Mouse (Mus musculus): ENCODE measurements around the gene Spen. TPM values are rescaled to one million over a fixed set of nuclear protein-coding genes. Genes with fewer than 3 reads are reported as not detected.

Spen gene
- polyA plus RNA-seq, 1 experiment from 2014 or later, result 23.9 TPM

GRCm38 (mm10) chr4:141419398-141420191 is 118.8 kb downstream of the Spen start:
- no peaks in the 10 kb centered on the region for H3K9me3 ChIP-seq (ENCODE audit: control insufficient read depth, low read length)
- no peaks in the 10 kb centered on the region for H3K4me1 ChIP-seq (ENCODE audit: control insufficient read depth, insufficient read depth, low read length)
- H3K27me3 ChIP-seq (ENCODE audit: control insufficient read depth, insufficient read depth, low read length), result no peaks in the 10 kb centered on the region
- WGBS, result 66% methylated on average over 27 of the region's 27 CpGs
- DNase-seq, result no peak
- no peak overlapping the region for H3K4me2 ChIP-seq (ENCODE audit: low read length)
- H3K27ac ChIP-seq (replicated peaks; ENCODE audit: low read depth, low read length), result no peak overlapping the region
- no peak for ATAC-seq (ENCODE audit: low FRiP score, low TSS enrichment)
- no peak overlapping the region for H3K9ac ChIP-seq (replicated peaks; ENCODE audit: low read length)
- H3K4me3 ChIP-seq (replicated peaks; ENCODE audit: low read depth, low read length), result no peak overlapping the region
- no peaks in the 10 kb centered on the region for H3K36me3 ChIP-seq (ENCODE audit: control insufficient read depth, insufficient read depth, low read length)

Other genes with a start within 250 kb of the Spen start
- gene Epha2, start 237.4 kb downstream of the Spen start, polyA plus RNA-seq (2014; fragmentation: Nextera tagmentation; extraction: Ambion mirVana), result 1.2 and 1.7 TPM in 2 replicates
- 26.7 and 37.2 TPM in 2 replicates for gene Fam131c, start 170.4 kb downstream of the Spen start, polyA plus RNA-seq (2014; fragmentation: Nextera tagmentation; extraction: Ambion mirVana)
- 0.11 TPM in 1 of 2 replicates, not detected in the other for gene Clcnka, start 139.9 kb downstream of the Spen start, polyA plus RNA-seq (2014; fragmentation: Nextera tagmentation; extraction: Ambion mirVana)
- not detected in 2 replicates for gene Clcnkb, start 122.6 kb downstream of the Spen start, polyA plus RNA-seq (2014; fragmentation: Nextera tagmentation; extraction: Ambion mirVana)
- not detected in 2 replicates for gene Hspb7, start 117.8 kb downstream of the Spen start, polyA plus RNA-seq (2014; fragmentation: Nextera tagmentation; extraction: Ambion mirVana)
- gene Srarp, start 102.5 kb downstream of the Spen start, polyA plus RNA-seq (2014; fragmentation: Nextera tagmentation; extraction: Ambion mirVana), result 0.24 and 0.74 TPM in 2 replicates
- 42.0 and 49.2 TPM in 2 replicates for gene Zbtb17, start 93.9 kb downstream of the Spen start, polyA plus RNA-seq (2014; fragmentation: Nextera tagmentation; extraction: Ambion mirVana)
- 32.6 and 34.2 TPM in 2 replicates for gene Fblim1, start 67.5 kb upstream of the Spen start, polyA plus RNA-seq (2014; fragmentation: Nextera tagmentation; extraction: Ambion mirVana)
- 0.08 and 0.16 TPM in 2 replicates for gene Tmem82, start 80.0 kb upstream of the Spen start, polyA plus RNA-seq (2014; fragmentation: Nextera tagmentation; extraction: Ambion mirVana)
- 0.11 TPM in 1 of 2 replicates, not detected in the other for gene Slc25a34, start 85.2 kb upstream of the Spen start, polyA plus RNA-seq (2014; fragmentation: Nextera tagmentation; extraction: Ambion mirVana)
- 5.1 and 8.4 TPM in 2 replicates for gene Plekhm2, start 126.3 kb upstream of the Spen start, polyA plus RNA-seq (2014; fragmentation: Nextera tagmentation; extraction: Ambion mirVana)
- not detected in 2 replicates for gene Rsc1a1, start 147.0 kb upstream of the Spen start, polyA plus RNA-seq (2014; fragmentation: Nextera tagmentation; extraction: Ambion mirVana)
- gene Ddi2, start 184.8 kb upstream of the Spen start, polyA plus RNA-seq (2014; fragmentation: Nextera tagmentation; extraction: Ambion mirVana), result 9.6 and 12.9 TPM in 2 replicates
- not detected in 2 replicates for gene Agmat, start 208.1 kb upstream of the Spen start, polyA plus RNA-seq (2014; fragmentation: Nextera tagmentation; extraction: Ambion mirVana)

Measured in midbrain, embryonic 14.5 days (tissue).